Mouse (Mus musculus) intestine, postnatal 0 days (tissue): ENCODE results near the gene Rab9. TPM values are rescaled to one million over a fixed set of nuclear protein-coding genes. Genes with fewer than 3 reads are reported as not detected.
A peak's percentile ranks its signal among the peaks of the same experiment; 100 is the strongest.

ENCODE experiments used
- ATAC-seq: fragments of 200-750 bp; cut with Nextera tagmentation; 2 replicates; pipeline ENCODE4 v1.8.0; 2017; ENCODE audit warnings: mild to moderate bottlenecking, moderate TSS enrichment, moderate library complexity
- H3K27ac ChIP-seq: fragments of 300-500 bp; sonication (generic); 2 replicates; pipeline ENCODE4 v1.5.1; 2014; ENCODE audit warnings: mild to moderate bottlenecking, low read depth, low read length, moderate library complexity
- H3K27me3 ChIP-seq: fragments of 300-500 bp; sonication (generic); replicated peaks from 2 replicates; pipeline ENCODE4 v1.6.1; 2014; ENCODE audit warnings: low read length, mixed read lengths; ENCODE audit not compliant: control insufficient read depth, insufficient read depth
- H3K36me3 ChIP-seq: fragments of 300-500 bp; sonication (generic); 2 replicates; pipeline ENCODE4 v1.6.1; 2014; ENCODE audit warnings: mild to moderate bottlenecking, moderate library complexity; ENCODE audit not compliant: control insufficient read depth, insufficient read depth
- H3K4me1 ChIP-seq: fragments of 300-500 bp; sonication (generic); replicated peaks from 2 replicates; pipeline ENCODE4 v1.6.1; 2014; ENCODE audit warnings: antibody characterized with exemption, low read length, mixed read lengths; ENCODE audit not compliant: control insufficient read depth, insufficient read depth
- H3K4me2 ChIP-seq: fragments of 300-500 bp; sonication (generic); replicated peaks from 2 replicates; pipeline ENCODE4 v1.6.1; 2014; ENCODE audit warnings: low read depth, mild to moderate bottlenecking, moderate library complexity
- H3K4me3 ChIP-seq: fragments of 300-500 bp; sonication (generic); 2 replicates; pipeline ENCODE4 v1.5.1; 2014; ENCODE audit warnings: low read depth, low read length
- H3K9ac ChIP-seq: fragments of 300-500 bp; sonication (generic); 2 replicates; pipeline ENCODE4 v1.6.1; 2014; ENCODE audit warnings: mild to moderate bottlenecking, low read depth, low read length
- H3K9me3 ChIP-seq: fragments of 300-500 bp; sonication (generic); 2 replicates; pipeline ENCODE4 v1.6.1; 2016; ENCODE audit warnings: mixed run types; ENCODE audit not compliant: control insufficient read depth
- CTCF ChIP-seq: sonication (generic); IDR thresholded peaks from 2 replicates; pipeline ENCODE4 v1.5.1; 2016; ENCODE audit warnings: low read depth, mild to moderate bottlenecking, control low read depth, antibody characterized with exemption, moderate library complexity
- WGBS: fragments of 180-500 bp; shearing (Covaris S2); extraction: QIAGEN DNeasy Blood & Tissue Kit; methylation state at CpG from one replicate; pipeline ENCODE4 v1.1.7; 2014; 5-methylcytosine and 5-hydroxymethylcytosine counted together
- polyA plus RNA-seq: library from polyadenylated mRNA; unstranded; fragments of >200 nt; fragmentation: Nextera tagmentation; extraction: Ambion mirVana; gene quantifications from 2 replicates; pipeline ENCODE4 v1.2.1, GENCODE M21; 2015

The Rab9 gene
- polyA plus RNA-seq, 1 experiment from 2014 or later: 78.0 TPM

DNA sequence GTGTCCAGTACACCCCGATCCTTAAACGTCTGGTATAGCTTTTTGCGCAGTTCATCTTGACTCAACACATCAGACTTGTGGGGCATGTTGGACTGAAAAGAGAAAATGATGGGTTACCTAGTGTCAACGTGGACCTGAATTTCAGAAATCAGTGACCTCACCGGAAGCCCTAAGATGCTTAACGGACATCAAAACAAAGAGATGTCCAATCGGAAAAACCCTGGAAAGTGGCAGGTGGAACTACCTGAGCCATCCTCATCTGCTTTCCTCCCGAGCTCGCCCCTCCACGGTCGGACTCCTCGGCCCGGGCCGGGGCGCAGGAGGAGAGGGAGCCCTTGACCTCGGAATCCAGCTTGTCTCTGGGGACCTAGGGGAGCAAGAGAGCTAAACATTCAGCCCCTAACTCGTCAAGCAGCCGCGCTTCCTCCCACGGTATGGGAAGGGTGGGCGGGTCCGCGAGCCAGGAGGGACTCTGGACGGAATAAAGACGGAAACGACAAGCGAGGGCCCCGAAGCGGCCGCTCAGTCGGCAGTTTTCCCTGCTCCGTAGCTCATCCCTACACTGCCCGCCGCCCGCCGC, 39.5 kb downstream of the Rab9 start, which contains the start of gene Trappc2:
TSS of gene Trappc2 (plus strand) at position 539 of the 580 bp plus-strand sequence.
- peak; percentile 78 for ATAC-seq
- Histone ChIP-seq H3K4me1 (no peaks in the 10 kb centered on the region), H3K27ac (peak within 1 kb of the TSS; percentile 77), H3K4me2 (peak within 1 kb of the TSS; percentile 68), H3K4me3 (peak within 1 kb of the TSS; percentile 57), H3K36me3 (no peaks in the 10 kb centered on the region), H3K27me3 (no peaks in the 10 kb centered on the region), H3K9ac (peak within 1 kb of the TSS; percentile 65), H3K9me3 (no peaks in the 10 kb centered on the region)
- 18% methylated on average over 31 of the region's 36 CpGs for WGBS
- TF ChIP-seq CTCF: no peak

DNA sequence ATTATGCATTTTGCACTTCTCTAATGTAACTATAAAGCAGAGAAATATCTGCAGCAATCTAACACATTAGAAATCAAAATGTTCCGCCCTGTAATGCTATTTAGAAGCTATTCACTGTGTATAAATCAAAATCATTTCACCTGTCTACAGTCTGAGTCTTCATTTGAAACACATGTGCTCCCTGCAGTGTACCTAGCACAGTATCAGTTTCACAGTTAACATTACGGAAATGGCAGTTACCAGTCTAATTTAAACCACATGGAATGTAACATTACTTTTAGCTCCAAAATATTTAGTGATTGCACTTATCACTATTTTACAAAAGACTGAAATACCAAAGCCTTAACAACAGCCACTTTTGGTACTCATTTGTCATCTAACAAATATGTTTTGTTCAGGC, 44.9 kb downstream of the Rab9 start:
- no peak for ATAC-seq
- H3K36me3 ChIP-seq: no peaks in the 10 kb centered on the region
- H3K27me3 ChIP-seq: no peaks in the 10 kb centered on the region
- no peak overlapping the region for H3K9ac ChIP-seq
- H3K9me3 ChIP-seq: no peaks in the 10 kb centered on the region
- TF ChIP-seq CTCF: no peak
- WGBS: 92% methylated on average over 2 of the region's 2 CpGs
- no peak overlapping the region for H3K4me2 ChIP-seq
- H3K4me1 ChIP-seq: no peaks in the 10 kb centered on the region
- H3K4me3 ChIP-seq: no peak overlapping the region
- H3K27ac ChIP-seq: no peak overlapping the region

DNA sequence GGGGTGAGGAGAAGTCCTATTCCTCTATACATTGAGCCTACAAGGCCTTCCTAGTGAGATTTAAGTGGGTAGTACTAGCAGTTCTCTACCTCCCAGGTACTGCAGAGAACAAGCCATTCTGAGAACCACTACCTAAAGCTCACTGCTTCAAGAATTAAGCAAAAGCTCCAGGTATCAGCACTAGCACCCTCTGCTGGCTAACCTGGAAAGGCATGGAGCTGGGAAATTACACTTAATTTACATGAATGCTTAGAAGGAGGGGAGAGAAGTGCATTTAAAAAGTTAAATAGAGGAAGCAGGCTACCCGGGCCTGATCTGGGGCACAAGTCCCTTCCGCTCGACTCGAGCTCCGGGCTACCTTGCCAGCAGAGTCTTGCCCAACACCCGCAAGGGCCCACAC, 63.5 kb downstream of the Rab9 start:
- ATAC-seq: no peak
- H3K4me3 ChIP-seq: no peak overlapping the region
- peak; percentile 60 for TF ChIP-seq CTCF
- H3K27me3 ChIP-seq: no peaks in the 10 kb centered on the region
- H3K9me3 ChIP-seq: no peaks in the 10 kb centered on the region
- no peak overlapping the region for H3K27ac ChIP-seq
- H3K9ac ChIP-seq: no peak overlapping the region
- no peaks in the 10 kb centered on the region for H3K36me3 ChIP-seq
- 82% methylated on average over 5 of the region's 6 CpGs for WGBS
- H3K4me2 ChIP-seq: no peak overlapping the region
- H3K4me1 ChIP-seq: no peaks in the 10 kb centered on the region

DNA sequence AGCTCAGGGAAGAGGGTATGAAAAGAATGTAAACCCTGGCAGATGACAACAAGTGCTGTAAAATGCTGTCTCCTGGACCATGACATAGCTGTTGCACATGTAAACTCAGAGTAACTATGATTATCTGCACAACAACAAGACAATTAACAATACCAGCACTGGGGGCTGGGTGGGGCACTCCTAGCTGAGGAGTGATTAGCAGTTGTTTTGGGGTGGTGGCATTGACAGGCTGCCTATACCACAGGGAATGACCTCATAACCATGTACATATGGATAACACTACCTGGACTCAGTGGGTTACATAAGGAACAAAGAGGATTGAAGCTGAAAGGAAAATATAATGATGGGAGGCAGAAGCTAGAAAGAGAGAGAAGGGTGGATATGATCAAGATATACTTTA, 71.8 kb downstream of the Rab9 start:
- H3K27ac ChIP-seq: no peak overlapping the region
- H3K4me2 ChIP-seq: no peak overlapping the region
- H3K9me3 ChIP-seq: no peaks in the 10 kb centered on the region
- no peak overlapping the region for H3K9ac ChIP-seq
- H3K4me1 ChIP-seq: no peaks in the 10 kb centered on the region
- no peak for ATAC-seq
- no peaks in the 10 kb centered on the region; the same call in 1 of the 2 replicates for H3K36me3 ChIP-seq
- H3K27me3 ChIP-seq: no peaks in the 10 kb centered on the region; the same call in 1 of the 2 replicates
- no peak for TF ChIP-seq CTCF
- H3K4me3 ChIP-seq: no peak overlapping the region

Other genes with a start within 250 kb of the Rab9 start
- gene Gpm6b, start 241.0 kb downstream of the Rab9 start, polyA plus RNA-seq: 6.7 and 7.6 TPM in 2 replicates
- 20.8 and 21.6 TPM in 2 replicates for gene Trappc2, start 39.3 kb downstream of the Rab9 start, polyA plus RNA-seq
- gene Ofd1, start 39.2 kb downstream of the Rab9 start, polyA plus RNA-seq: 3.9 and 4.3 TPM in 2 replicates
- gene Tceanc, start 38.7 kb upstream of the Rab9 start, polyA plus RNA-seq: 3.1 and 3.5 TPM in 2 replicates
- 0.83 and 0.97 TPM in 2 replicates for gene Egfl6, start 105.9 kb upstream of the Rab9 start, polyA plus RNA-seq